Comparison of ENCODE assay signal across 7 mouse cellular contexts in the genomic region with DNA sequence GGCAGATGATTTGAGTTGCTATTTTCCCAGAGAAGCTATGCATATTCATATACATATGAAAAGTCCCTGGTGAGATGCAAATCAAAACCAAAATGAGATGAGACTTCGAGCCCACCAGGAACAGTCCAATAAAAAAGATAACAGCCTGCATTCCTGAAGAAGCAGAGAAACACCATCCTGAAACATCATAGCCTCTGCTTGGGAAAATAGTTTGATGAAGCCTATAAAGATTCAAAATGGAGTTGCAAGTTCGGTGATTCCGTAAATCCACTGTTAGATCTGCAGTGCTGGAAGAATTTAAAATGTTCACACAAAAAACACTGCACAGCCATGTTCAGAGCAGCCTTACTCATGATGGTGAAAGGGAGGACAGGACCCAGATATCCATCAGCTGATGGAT.
A peak's percentile ranks its signal among the peaks of the same experiment; 100 is the strongest.
DNase-seq lines count a peak whose midpoint lies in the region; TF ChIP-seq lines count a peak whose summit lies in the region.
"Not testable (repeated sequence)": the region's sequence is repeated elsewhere in the genome, so short reads cannot be mapped to it uniquely, and the experiment has no call there.

No protein-coding gene starts in this region.

- not testable (repeated sequence) for TF ChIP-seq CTCF in heart, adult 2 months (IDR thresholded peaks at IDR 0.05); kidney, adult 2 months (conservative IDR thresholded peaks at IDR 0.05; ENCODE audit: insufficient read depth, insufficient read length, low read depth, low read length)

- not testable (repeated sequence) for H3K79me2 ChIP-seq in heart, adult 2 months (replicated peaks; ENCODE audit: control insufficient read depth, insufficient read depth, low read length)

- not testable (repeated sequence) for H3K4me3 ChIP-seq in heart, adult 2 months; kidney, adult 2 months (ENCODE audit: insufficient read depth, low read depth, low read length)

- DNase-seq in ES-CJ7 (ENCODE audit: low read depth, low spot score): peak; percentile 20
- DNase-seq in cerebellum, adult 9-10 months: peak; percentile 38
- DNase-seq in heart, adult 2 months: peak; percentile 25 to 36
- peak; percentile 62 for DNase-seq in kidney, adult 2 months
- DNase-seq in layer of hippocampus, adult 11-12 months (ENCODE audit: low spot score): peak; percentile 43
- peak; percentile 11 for DNase-seq in ovary, adult 18-20 months (ENCODE audit: low spot score)
- DNase-seq in thymus, postnatal 14 days: peak; percentile 25

- H3K27me3 ChIP-seq in heart, adult 2 months (ENCODE audit: control insufficient read depth, insufficient read depth, low read length); kidney, adult 2 months (replicated peaks; ENCODE audit: control insufficient read depth, insufficient read depth, low read length): not testable (repeated sequence)

- not testable (repeated sequence) for H3K36me3 ChIP-seq in heart, adult 2 months (ENCODE audit: control insufficient read depth, insufficient read depth, low read length); kidney, adult 2 months (ENCODE audit: control insufficient read depth, insufficient read depth, low read length)

- not testable (repeated sequence) for H3K9ac ChIP-seq in heart, adult 2 months (ENCODE audit: low read depth, low read length)

- WGBS in heart, adult 2 months: 80% methylated on average over 3 of the region's 3 CpGs
- 90% methylated on average over 3 of the region's 3 CpGs for WGBS in kidney, adult 2 months

- not testable (repeated sequence) for TF ChIP-seq POLR2A in heart, adult 2 months (IDR thresholded peaks at IDR 0.05; ENCODE audit: insufficient read depth, low read depth, low read length); kidney, adult 2 months (IDR thresholded peaks at IDR 0.05; ENCODE audit: low read depth, low read length)

- TF ChIP-seq EP300 in heart, adult 2 months (IDR thresholded peaks at IDR 0.05; ENCODE audit: insufficient read depth, low read depth, low read length): not testable (repeated sequence)

- H3K27ac ChIP-seq in heart, adult 2 months; kidney, adult 2 months (ENCODE audit: insufficient read depth, low read depth, low read length): not testable (repeated sequence)

- intact Hi-C loops in heart, adult 2 months (cut with DNase I): not testable (repeated sequence)

- H3K4me1 ChIP-seq in heart, adult 2 months (ENCODE audit: control insufficient read depth, insufficient read depth, low read length); kidney, adult 2 months (ENCODE audit: control insufficient read depth, insufficient read depth, low read length): not testable (repeated sequence)

Comparison
In these comparisons a context has a peak if more than half of its experiments do, and no peak if none do; other contexts are left out.
1. DNase-seq: peak in every context shown above with its lines; median percentile 62 in kidney, adult 2 months; 43 in layer of hippocampus, adult 11-12 months; 38 in cerebellum, adult 9-10 months; 30 in heart, adult 2 months; 25 in thymus, postnatal 14 days; 20 in ES-CJ7; 11 in ovary, adult 18-20 months.